Mouse (Mus musculus) 3134 (cell line): ENCODE measurements around the gene Nelfcd.

Experiments
- DNase-seq: peaks from one replicate; pipeline ENCODE4 v3.0.0-alpha.2; 2011; ENCODE audit warnings: low spot score; ENCODE audit not compliant: insufficient read length; ENCODE audit errors: extremely low read depth

The Nelfcd gene

DNA sequence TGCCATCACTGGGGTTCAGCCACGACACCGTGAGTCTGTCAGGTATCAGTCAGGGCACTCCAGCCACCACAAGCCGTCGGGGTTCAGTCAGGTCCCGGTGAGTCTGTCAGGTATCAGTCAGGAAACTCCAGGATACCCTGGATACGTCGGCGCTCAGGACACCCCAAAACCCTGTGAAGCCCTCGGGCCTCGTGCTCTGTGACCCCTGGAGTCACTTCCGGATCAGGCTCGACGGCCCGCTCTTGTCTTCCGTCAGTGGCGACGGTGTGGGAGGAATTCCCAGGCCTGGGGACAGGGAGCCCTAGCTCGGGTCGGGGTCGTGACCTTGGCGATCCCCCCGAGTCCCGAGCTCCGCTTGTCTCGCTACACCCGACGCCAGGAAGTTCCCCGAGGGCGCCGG is 56.8 kb downstream of the Nelfcd start:
- DNase-seq: no peak

DNA sequence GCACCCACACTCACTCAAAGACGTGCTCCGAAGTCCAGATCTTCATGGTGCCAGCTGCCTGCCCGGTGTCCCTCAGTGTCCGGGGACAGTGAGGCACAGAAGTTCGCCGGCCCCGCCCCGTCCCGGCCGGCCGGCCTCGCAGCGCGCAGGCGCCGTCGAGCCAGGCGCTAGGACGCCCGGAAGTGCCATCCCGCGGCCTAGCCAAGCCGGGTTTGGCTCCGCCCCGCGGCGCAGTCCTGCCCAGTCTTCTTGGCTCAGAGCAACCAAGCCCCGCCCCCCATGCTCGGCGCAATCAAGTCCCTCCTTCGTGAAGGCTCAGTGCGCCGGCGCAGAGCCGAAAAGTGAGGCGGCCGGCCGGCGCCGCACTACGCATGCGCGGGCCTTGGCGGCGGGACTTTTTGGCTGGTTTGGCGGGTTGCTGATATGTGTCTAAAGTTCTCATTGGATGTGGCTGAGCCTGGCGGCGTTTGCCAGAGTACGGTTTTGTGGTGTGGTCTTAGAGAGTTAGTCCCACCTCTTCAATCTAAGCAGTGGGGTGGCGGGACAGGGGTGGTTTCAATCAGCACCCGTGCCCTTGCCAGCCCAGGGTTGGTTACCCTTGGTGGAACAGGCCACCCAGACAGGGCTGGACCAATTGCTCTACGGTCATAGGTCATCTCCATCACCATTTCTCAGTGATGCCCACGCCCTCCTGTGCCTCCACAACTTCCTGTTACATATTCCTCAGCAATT is 57.4 kb downstream of the Nelfcd start, which contains the start of gene Prelid3b:
TSS of gene Prelid3b (minus strand) at position 264 of the 732 bp plus-strand sequence.
- DNase-seq: peak; percentile 100

DNA sequence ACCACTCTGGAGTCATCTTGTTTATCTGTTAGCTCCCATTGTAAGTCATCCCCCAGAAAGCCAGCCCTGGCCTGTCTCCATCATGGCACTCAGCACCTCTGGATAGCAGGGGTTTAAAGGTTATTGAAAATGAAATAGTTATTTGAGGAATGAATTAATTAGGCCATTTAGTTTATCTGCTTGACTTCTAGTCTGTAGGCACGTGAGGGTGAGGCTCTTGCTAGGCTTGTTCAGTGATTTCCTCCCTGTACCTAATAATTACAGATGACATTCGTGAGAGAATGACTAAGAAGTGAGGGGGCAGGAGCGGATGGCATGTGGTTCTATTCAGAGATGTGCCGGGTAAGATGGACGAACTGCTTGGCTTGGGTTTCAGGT is 57.9 kb downstream of the Nelfcd start:
- DNase-seq: no peak
